Mouse (Mus musculus) heart, postnatal 4 days (tissue): Measurements from ENCODE around the gene Kat5. TPM values are rescaled to one million over a fixed set of nuclear protein-coding genes. Genes with fewer than 3 reads are reported as not detected.

Experiments used
- DNase-seq: peaks from one replicate; pipeline ENCODE4 v3.0.0; 2021
- total RNA-seq, 2 experiments: library from RNA; stranded (reverse); gene quantifications; 2 replicates each; pipeline ENCODE4 v1.2.3; 2021

The Kat5 gene
- total RNA-seq, 2 experiments from 2014 or later, result 38.3 to 49.2 TPM

DNA sequence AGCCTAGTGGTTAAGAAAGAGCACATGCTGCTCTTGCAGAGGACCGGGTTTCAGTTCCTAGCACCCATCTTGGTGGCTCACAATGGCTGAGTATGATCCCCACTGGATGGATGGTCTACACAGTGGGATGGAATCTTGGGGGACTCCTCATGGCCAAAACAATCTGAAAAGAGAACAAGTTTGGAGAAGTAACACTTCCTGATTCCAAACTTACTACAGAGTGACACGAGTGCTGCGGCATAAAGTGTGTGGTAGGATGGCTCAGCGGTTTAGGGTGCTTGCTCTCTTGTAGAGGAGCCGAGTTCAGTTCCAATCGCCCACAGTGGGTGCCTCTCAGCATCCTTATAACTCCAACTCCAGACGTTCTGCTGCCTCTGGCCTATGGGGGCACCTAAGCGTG is 15.3 kb upstream of the Kat5 start:
- DNase-seq, result no peak

GRCm38 (mm10) chr19:5621884-5622283 is 11.8 kb upstream of the Kat5 start:
- no peak for DNase-seq

GRCm38 (mm10) chr19:5620007-5620406 is 10.0 kb upstream of the Kat5 start:
- DNase-seq, result no peak

DNA sequence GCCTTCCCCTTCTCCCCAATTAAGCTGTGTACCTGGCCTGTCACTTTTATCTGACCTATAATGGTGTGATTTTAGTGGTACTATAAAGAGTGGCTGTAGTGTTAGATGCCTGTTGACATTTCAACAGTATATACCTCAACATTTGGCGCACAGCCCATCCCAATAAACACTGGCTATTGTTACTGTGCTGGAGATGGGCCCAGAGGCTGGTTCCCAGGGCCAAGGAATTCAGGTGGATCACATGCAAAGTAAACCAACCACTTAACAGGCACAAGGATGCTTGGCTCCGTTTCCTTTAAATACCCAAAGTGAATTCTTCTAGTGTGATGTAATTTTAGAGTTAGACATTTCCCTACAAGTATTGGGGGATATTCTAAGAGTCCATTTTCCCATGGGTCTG is 4.9 kb upstream of the Kat5 start:
- DNase-seq, result no peak

- DNase-seq, result no peak
Measured at GRCm38 (mm10) chr19:5612762-5613411, 2.9 kb upstream of the Kat5 start.

DNA sequence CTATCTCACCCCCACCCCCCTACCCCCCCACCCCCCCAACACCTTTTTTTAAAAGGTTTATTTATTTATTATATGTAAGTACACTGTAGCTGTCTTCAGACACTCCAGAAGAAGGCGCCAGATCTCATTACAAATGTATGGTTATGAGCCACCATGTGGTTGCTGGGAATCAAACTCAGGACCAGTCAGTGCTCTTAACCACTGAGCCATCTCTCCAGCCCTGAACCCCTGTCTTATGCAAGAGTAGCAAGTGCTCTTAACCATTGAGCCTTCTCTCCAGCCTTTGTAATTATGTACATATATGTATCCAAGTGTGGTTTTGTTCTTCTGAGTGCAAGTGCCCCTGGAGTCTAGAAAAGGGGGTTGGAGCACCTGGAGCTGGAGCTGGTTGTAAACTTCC is 1.9 kb upstream of the Kat5 start:
- no peak for DNase-seq

- DNase-seq, result no peak
Measured at GRCm38 (mm10) chr19:5609171-5609546, 878 bp downstream of the Kat5 start.

DNA sequence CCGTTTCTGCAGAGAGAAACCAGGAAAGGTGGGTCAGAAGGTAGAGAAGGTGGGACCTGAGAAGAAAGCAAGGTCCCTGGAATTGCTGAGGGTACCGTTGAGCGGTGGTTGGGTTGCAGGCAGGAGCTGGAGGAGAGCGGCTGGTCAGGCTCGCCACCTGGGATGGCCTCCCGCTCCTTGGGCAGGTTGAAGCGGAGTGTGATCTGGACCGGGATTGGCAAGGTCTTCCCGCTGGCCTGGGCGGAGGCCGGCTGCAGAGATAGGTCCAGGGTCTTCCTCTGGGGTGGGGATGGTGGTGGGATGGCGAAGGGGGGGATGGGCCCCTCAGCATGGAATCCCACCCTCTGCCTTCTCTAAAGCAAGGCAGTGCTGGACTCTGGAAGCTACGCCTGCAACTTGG is 1.3 kb downstream of the Kat5 start:
- DNase-seq, result peak; percentile 24

DNA sequence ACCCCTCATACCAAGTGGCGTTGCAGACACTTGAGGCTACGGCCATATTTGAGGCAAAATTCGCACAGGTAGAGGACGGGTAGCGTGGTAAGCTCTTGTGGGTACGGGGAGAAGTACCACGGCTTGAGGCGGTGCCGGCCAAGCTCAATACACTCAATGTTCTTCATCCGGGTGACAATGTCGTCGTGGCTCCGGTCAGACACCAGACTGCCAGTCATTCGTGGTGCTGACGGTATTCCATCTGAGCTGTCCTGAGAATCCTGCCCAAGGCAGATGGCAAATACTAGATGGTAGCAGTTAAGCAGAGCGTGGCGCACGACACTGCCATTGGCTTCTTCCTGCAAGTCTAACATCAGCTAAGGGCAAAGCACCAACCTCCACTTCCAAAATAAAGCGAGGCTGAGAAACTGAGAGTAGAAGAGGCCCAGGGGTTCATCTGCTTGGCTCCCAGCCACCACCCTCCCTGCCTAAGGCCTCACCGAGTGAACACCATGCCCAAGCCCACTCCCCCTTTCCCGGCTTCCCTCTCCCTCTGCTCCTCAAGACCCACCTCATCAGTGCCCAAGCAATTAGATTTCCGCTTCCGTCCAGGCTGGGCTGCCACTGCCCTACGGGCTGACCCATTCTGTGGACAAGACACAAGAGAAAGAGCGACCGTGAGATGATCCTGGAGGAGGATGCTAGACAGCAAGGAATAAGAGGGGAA is 2.2 kb downstream of the Kat5 start:
- DNase-seq, result no peak

DNA sequence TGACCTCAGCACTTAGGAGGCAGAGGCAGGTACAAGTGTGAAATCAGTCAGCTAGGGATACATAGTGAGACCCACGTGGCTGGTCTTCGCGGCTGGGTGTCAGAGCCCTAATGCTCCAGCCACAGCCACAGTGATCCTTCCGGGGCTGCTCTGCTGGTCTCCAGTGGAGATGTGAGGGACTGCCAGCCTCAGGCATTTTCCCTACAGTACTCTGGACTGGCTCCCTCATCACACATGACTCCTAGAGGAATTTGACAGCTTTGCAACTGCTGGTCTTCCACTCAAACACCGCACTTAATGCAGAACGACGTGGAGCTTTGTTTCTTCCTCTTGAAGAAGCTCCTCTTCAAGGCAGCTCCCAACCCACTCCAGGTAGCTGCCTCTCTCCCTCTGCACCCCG is 3.8 kb downstream of the Kat5 start:
- DNase-seq, result peak; percentile 25

DNA sequence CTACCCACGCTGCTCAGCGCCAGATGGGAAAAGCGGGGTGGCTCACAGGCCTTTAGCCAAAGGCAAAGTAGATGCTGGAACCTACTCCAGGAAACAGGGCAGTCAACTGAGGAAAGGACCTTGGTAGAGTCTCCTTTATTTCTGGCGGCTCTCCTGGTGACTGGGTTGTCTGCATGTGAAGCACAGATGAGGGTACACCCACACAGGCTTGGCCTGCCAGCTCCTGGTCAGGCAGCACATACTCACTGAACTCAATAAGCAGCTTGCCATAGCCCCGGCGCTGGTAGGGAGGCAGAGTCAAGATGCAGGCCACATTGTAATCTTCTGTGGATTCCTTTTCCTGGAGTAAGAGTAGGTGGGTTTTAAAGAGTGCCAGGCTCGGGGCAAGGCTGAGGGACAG is 4.9 kb downstream of the Kat5 start:
- no peak for DNase-seq

DNA sequence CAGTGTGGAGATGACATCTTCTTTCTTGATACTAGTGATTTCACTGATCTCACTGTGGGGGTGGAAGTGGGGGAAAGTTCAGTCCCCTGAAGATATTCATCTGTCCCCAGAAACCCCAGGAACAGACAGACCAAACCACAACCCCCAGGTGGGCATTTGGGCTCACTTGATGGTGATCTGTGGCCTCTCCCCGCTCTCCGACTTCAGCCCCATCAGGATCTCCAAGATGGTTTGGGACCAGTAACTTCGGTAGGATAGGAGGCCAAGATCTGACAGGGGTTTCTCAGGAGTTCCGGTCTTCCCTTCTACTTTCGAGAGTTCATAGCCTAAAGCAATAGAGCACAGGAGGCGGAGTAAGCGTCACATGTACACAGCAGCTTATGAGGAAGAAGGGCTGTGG is 6.4 kb downstream of the Kat5 start:
- no peak for DNase-seq

GRCm38 (mm10) chr19:5601752-5602541 is 8.1 kb downstream of the Kat5 start, which contains the start of gene Rnaseh2c:
Rnaseh2c (plus strand) TSS chr19:5601873.
- peak; percentile 75 for DNase-seq

DNA sequence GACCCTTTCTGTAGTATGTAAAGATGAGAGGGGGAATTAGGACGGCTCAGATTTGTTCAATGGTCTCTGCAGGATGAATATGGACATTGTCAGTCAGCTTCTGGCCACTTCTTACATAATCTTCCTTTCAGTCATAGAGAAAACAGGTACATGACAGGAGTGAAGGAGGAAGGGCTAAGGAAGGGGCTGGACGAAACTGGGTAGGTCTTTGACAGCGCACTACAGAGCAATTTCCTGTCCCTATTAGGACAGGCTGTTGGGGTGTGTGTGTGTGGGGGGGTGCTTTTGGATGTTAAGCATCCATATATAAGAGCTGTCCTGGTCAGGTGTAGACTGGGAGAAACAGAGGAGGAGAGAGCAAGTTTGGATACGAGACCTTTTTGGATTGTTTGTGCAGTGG is 10.8 kb downstream of the Kat5 start:
- no peak for DNase-seq

DNA sequence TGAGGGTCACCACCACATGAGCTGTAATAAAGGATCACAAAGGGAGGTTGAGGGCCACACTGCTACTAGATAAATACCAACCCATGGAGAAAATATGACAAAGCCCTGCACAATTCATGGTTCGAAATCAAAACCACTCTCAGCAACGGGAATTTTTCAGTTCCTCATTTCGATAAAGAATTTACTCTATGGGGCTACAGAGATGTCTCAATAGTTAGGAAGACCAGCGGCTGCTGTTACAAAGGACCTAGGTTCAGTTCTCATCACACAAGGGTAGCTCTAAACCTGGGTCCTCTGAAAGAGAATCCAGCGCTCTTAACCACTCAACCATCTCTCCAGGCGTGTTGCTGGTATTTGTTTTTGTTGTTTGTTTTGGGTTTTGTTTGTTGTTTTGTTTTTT is 18.1 kb downstream of the Kat5 start:
- DNase-seq, result no peak

DNA sequence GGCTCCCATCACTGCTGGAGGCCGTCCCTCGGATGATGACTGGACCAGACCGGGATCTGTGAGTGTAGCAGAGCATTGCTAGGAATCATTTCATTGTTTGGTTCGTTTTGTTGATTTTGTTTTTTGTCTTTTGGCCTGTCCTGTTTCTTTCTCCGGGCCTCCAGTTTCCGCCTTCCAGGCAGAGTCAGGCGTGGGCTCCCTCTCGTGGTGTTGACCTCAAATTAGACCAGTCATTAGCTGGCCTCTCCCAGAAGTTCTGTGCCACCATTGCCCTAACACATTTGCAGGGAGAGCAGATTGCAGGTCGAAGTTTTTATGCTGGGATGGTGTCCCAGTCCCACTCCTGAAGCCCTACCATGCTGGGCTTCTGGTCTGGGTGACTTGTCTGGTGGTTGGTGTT is 20.9 kb downstream of the Kat5 start:
- no peak for DNase-seq

GRCm38 (mm10) chr19:5581995-5582394 is 28.0 kb downstream of the Kat5 start:
- DNase-seq, result no peak

DNA sequence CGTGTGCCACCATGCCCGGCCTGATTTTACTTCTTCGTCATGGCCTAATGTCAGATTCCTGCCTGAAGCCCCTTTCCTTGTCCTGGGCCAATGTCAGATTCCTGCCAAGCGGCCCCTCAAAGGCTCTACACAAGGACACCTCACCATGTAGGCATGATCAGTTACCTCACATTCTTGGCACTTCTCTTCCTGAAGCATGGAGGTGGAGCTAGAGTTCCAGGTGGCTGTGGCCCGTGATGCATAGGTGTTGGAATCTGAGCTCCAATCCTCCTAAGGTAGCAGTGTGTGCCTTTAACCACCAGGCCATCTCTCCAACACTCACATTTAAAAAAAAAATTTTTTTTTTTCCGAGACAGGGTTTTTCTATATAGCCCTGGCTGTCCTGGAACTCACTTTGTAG is 29.3 kb downstream of the Kat5 start:
- DNase-seq, result no peak

GRCm38 (mm10) chr19:5579971-5580370 is 30.1 kb downstream of the Kat5 start:
- no peak for DNase-seq

GRCm38 (mm10) chr19:5575336-5575735 is 34.7 kb downstream of the Kat5 start:
- no peak for DNase-seq

GRCm38 (mm10) chr19:5572331-5573125 is 37.5 kb downstream of the Kat5 start:
- DNase-seq, result no peak

- no peak for DNase-seq
Measured at GRCm38 (mm10) chr19:5571831-5572230, 38.2 kb downstream of the Kat5 start.
